Mouse (Mus musculus): ENCODE measurements around the gene Hnrnpl. TPM values are rescaled to one million over a fixed set of nuclear protein-coding genes. Genes with fewer than 3 reads are reported as not detected.

Hnrnpl gene
- polyA plus RNA-seq (2015; fragmentation: Nextera tagmentation; extraction: Ambion mirVana), result 156 and 183 TPM in 2 replicates

GRCm38 (mm10) chr7:28808221-28808941 is at the start of gene Hnrnpl:
TSS of gene Hnrnpl (plus strand) at chr7:28808541.

GRCm38 (mm10) chr7:28766173-28766879 is 42.0 kb upstream of the Hnrnpl start, which contains the start of gene Sirt2:
TSS of gene Sirt2 (plus strand) at chr7:28766735.

DNA sequence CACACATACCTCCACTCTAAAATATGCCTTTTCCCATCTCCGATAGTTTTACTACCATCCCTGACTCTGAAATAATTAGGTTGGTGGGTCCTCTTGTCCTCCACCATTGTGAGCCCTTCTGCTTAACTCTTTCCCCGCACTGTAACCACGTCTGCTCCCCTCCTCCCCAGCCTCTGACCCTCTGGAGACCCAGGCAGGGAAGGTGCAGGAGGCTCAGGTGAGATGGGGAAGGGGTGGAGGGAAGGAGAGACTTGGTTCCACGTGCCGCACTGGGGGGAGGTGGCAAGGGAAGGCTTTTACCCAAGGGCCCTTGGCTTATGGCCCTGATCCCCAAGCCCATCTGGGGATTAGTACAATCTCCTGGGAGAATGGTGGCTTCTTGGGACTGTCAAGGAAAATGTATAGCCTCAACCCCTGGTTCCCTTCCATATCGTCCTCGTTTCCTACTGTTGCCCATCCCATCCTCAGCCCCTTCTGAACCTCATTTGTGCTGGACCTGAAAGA is 40.8 kb upstream of the Hnrnpl start, which contains the start of gene Nfkbib:
Gene Nfkbib (minus strand): TSS at position 51 of the 504 bp plus-strand sequence.

DNA sequence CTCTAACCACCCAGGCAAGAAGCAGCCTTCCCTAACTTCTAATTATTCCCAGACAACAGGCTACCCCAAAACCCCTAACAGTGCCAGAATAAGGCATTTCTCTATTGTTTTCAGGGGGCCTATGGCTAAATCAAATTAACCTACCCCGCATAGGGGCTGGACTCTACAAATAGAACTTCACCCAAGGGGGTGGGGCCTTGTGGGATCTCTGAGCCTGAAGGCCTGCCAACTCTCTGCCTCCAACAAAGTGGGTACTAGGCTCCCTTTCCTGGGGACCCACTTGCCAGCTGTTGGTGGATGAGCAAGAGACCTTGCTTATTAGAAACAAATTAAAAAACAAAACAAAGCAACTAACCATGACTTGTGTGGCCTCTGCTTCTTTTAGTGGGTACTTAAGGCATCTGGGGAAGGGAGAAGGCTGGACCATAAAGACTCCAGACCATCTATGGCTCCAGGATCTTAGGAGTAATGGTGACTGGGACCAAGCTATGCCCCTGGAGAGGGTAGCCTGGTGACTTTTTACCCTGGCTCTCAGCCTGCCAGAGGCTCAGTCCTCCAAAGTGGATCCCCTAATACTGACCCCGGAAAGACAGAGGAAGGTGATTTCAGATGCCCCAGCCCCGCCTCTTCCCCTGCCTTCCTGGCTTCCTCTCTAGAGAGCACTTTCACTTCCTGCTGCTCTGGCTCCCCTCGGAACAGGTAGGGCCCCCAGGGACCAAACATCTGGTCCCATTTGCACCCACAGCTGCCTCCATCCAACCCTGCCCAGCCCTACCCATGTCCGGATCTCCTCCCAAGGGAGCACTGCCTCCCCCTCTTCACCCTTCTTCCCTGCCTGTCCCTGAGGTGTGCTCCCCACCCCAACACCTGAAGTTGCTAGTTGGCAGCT is 19.8 kb upstream of the Hnrnpl start, which contains the start of gene Rinl:
Gene Rinl (plus strand): TSS at position 663 of the 889 bp plus-strand sequence.

DNA sequence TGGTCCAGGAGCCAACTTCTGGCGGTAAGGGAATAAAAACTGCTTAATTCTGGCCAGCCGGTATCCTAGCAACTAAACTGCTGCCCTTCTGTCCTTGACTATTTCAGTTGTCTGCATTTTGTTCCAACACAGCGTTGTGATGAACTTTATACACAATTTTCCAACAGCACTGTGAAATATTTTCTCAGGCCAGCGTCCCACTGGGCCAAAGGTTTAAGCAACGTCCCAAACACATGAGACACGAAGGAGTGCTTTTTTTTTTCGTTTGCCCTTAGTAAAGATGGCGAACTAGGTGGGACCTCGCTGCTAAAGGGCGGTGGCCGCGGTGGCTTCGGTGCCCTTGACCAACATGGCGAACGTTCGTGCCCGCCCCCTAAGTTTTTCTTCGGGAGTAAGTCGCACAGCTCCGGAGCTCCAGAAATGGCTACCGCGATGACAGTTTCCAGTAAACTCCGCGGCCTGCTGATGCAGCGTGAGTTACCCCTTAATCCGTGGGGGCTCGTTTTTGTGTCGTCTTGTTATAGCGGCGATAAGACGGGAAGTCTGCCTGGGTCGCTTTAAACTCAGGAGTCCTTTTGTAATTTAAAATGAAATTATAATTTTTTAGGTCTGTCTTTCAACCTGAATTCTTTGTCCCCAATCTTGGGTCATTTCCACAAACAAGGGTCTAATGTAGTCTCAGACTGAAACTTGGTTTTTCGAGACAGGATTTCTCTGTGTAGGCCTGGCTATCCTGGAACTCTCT is 16.8 kb downstream of the Hnrnpl start, which contains the start of gene Ech1:
Gene Ech1 (plus strand): TSS at position 277 of the 745 bp plus-strand sequence.

GRCm38 (mm10) chr7:28833723-28834347 is 25.5 kb downstream of the Hnrnpl start, which contains the start of gene Lgals4:
TSS of gene Lgals4 (plus strand) at chr7:28833854.

DNA sequence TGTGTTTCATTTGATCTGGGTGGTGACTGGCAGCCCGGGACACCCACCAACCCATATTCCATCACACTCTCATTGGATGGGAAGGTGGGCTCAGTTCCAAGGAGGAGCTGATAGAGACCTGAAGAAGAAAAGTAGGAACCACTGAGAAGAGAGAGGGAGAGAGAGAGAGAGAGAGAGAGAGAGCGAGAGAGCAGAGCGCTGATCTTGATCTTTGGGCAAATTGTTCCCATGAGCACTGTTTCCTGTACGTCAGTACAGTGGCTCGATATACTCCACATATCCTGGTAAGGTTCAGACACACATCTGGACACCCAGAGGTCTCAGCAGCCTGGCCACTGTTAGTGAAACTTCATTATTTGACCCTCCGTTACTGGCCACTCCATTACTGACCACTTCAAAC is 55.2 kb downstream of the Hnrnpl start, which contains the start of gene Lgals7:
Gene Lgals7 (plus strand): TSS at position 314 of the 400 bp plus-strand sequence.

Other genes with a start within 250 kb of the Hnrnpl start
- gene Samd4b, start 210.4 kb upstream of the Hnrnpl start, polyA plus RNA-seq (2015; fragmentation: Nextera tagmentation; extraction: Ambion mirVana), result 17.9 and 20.9 TPM in 2 replicates
- 12.7 and 20.0 TPM in 2 replicates for gene Pak4, start 210.4 kb upstream of the Hnrnpl start, polyA plus RNA-seq (2015; fragmentation: Nextera tagmentation; extraction: Ambion mirVana)
- gene Acp7, start 177.2 kb upstream of the Hnrnpl start, polyA plus RNA-seq (2015; fragmentation: Nextera tagmentation; extraction: Ambion mirVana), result 0.17 TPM in 1 of 2 replicates, not detected in the other
- gene Fbxo27, start 115.7 kb upstream of the Hnrnpl start, polyA plus RNA-seq (2015; fragmentation: Nextera tagmentation; extraction: Ambion mirVana), result 3.2 and 5.1 TPM in 2 replicates
- 6.4 and 12.2 TPM in 2 replicates for gene Fbxo17, start 91.7 kb upstream of the Hnrnpl start, polyA plus RNA-seq (2015; fragmentation: Nextera tagmentation; extraction: Ambion mirVana)
- gene Mrps12, start 66.7 kb upstream of the Hnrnpl start, polyA plus RNA-seq (2015; fragmentation: Nextera tagmentation; extraction: Ambion mirVana), result 130 and 197 TPM in 2 replicates
- gene Sars2, start 66.5 kb upstream of the Hnrnpl start, polyA plus RNA-seq (2015; fragmentation: Nextera tagmentation; extraction: Ambion mirVana), result 7.9 and 19.9 TPM in 2 replicates
- gene Ccer2, start 52.4 kb upstream of the Hnrnpl start, polyA plus RNA-seq (2015; fragmentation: Nextera tagmentation; extraction: Ambion mirVana), result not detected in 2 replicates
- 46.5 and 52.2 TPM in 2 replicates for gene Sirt2, start 41.8 kb upstream of the Hnrnpl start, polyA plus RNA-seq (2015; fragmentation: Nextera tagmentation; extraction: Ambion mirVana)
- gene Nfkbib, start 41.0 kb upstream of the Hnrnpl start, polyA plus RNA-seq (2015; fragmentation: Nextera tagmentation; extraction: Ambion mirVana), result 30.7 and 43.9 TPM in 2 replicates
- gene Rinl, start 19.6 kb upstream of the Hnrnpl start, polyA plus RNA-seq (2015; fragmentation: Nextera tagmentation; extraction: Ambion mirVana), result 3.0 and 5.3 TPM in 2 replicates
- gene Ech1, start 16.7 kb downstream of the Hnrnpl start, polyA plus RNA-seq (2015; fragmentation: Nextera tagmentation; extraction: Ambion mirVana), result 541 and 544 TPM in 2 replicates
- 18.2 and 18.7 TPM in 2 replicates for gene Lgals4, start 25.3 kb downstream of the Hnrnpl start, polyA plus RNA-seq (2015; fragmentation: Nextera tagmentation; extraction: Ambion mirVana)
- gene Lgals7, start 55.3 kb downstream of the Hnrnpl start, polyA plus RNA-seq (2015; fragmentation: Nextera tagmentation; extraction: Ambion mirVana), result 9.4 and 14.7 TPM in 2 replicates
- gene Capn12, start 72.9 kb downstream of the Hnrnpl start, polyA plus RNA-seq (2015; fragmentation: Nextera tagmentation; extraction: Ambion mirVana), result 0.46 TPM in 1 of 2 replicates, not detected in the other
- 121 and 144 TPM in 2 replicates for gene Actn4, start 153.8 kb downstream of the Hnrnpl start, polyA plus RNA-seq (2015; fragmentation: Nextera tagmentation; extraction: Ambion mirVana)
- 348 and 365 TPM in 2 replicates for gene Eif3k, start 173.3 kb downstream of the Hnrnpl start, polyA plus RNA-seq (2015; fragmentation: Nextera tagmentation; extraction: Ambion mirVana)
- 2.1 and 8.1 TPM in 2 replicates for gene Map4k1, start 173.5 kb downstream of the Hnrnpl start, polyA plus RNA-seq (2015; fragmentation: Nextera tagmentation; extraction: Ambion mirVana)

All from adrenal gland, postnatal 0 days (tissue).